Mouse (Mus musculus) thymus, adult 18-20 months (tissue): ENCODE measurements around the gene Ints3.

Experiments used
- DNase-seq, 2 experiments: peaks; one replicate each; pipeline ENCODE4 v3.0.0; 2022; ENCODE audit warnings: mixed read lengths in 2 of 2

Gene Ints3

DNA sequence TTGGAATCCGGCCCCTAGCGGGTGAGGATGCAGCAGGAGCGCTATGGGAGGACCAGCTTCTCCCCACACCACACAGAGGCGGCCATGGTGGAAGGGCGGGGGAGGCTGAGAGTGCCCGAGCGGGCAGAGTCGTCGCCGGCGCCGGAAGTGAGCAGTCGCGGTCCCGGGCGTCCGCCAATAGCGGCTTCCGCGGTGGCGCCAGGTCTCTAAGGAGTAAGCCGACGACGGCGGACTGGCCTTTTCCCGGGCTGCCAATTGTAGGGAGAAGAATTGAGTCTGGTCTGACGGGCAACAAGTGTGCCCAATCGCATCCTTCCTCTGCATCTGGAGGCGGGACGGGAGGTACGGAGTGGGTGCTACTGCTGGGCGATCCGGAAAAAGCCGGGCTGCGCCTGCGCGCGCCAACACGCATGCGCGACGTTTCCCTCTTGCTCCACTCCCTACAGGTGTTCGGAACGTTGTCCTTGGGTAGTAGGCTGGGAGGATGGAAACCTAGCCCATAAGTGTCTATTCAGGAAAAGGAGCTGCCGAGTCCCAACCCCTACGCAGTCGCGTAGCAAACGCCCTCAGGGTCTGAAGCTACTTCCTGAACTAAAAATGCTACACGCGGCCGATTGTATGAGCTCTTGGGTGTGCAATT, at the start of gene Ints3:
Gene Ints3, minus strand, starts transcription at position 242 of the 640 bp plus-strand sequence.
- peak; percentile 99 to 100 for DNase-seq

DNA sequence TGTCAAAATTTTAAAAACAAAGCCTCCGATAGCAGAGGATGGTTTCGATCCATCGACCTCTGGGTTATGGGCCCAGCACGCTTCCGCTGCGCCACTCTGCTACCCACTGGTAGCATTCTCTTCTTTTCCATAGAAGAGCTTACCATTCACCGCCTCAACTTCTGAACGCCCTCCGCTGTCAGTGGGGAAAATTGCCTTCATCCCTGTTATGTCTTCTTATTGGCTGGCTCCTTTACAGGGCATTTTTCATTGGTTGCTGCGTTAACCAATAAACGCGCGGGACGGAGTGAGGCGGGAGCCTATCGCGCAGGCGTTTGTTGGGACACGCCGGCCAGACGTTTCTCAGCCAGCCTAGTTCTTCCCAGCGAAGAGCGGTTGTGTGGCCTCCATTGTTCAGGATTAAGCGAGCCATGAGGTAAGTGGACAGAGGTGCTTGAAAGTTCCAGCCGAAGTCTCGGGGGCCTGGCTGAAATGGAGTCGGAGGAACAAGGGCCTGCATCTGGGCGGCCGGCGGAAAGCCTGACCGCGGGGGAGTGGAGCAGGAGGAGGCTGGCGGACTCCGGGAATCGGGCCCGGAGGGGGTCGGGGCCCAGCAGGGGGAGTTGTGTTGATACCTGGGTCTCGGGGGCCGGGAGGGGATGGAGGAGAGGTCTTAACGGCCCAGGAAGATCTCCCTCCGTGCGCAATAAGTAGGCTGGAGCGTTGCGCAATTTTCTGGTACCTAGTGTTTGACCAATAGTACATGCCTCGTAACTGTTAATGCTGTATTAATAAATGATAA, 42.6 kb upstream of the Ints3 start, which contains the start of gene Ilf2:
Gene Ilf2, plus strand, starts transcription at position 296 of the 781 bp plus-strand sequence.
- peak; percentile 90 to 93 for DNase-seq

- no peak for DNase-seq
Measured at GRCm38 (mm10) chr3:90475151-90475830, 41.9 kb upstream of the Ints3 start.

DNA sequence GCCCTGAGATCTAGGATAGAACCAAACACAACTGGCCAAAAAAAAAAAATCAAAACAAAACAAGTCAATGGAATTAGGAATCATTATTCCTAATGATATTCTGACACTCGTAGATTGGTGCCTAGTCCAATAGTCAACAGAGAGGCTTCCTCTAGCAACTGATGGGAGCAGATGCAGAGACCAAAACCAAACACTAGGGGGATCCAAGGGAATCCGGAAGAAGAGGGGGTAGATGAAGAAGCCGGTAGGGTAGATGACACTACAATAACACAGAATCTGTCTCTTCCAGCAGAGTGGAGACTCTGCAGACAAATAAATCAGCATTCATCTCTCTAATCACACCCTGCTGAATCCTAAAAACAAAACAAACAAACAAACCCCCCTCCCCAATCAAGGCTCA, 38.8 kb upstream of the Ints3 start:
- peak in 1 of 2 experiments; percentile 46 for DNase-seq

DNA sequence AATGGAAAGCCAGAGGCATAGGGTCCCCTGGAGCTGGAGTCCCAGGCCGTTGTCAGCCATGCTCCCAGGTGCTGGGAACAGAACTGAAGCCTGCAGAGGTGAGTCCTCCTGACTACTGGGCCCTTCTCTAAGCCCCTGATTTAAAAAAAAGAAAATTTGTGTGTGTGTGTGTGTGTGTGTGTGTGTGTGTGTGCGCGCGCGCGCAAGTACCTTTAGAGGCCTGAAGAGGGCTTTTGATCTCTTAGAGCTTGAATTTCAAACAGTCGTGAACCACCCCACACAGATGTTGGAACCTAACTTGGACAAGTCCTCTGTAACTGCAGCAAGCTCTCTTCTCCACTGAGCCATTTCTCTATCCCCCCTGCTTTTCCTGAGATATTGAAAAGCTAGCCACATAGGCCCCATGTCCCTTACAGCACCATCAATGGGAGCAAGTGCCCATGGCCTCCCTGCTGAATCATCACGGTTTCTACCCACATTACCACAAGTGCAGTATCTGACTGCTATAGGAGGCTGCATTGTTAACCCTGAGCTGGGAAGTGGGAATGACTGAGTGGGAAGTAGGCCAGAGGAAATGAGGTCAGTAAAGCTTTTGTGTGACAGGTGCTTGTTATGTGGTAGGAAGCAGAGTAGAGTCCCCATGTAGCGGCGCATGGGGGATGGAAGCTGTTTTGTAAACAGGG, 34.3 kb upstream of the Ints3 start:
- no peak for DNase-seq

- DNase-seq: no peak
Measured at GRCm38 (mm10) chr3:90466311-90466766, 32.9 kb upstream of the Ints3 start.

GRCm38 (mm10) chr3:90465686-90466310, 32.4 kb upstream of the Ints3 start, which contains the start of gene Npr1:
Npr1 (minus strand) TSS chr3:90465866.
- no peak for DNase-seq

- DNase-seq: no peak
Measured at GRCm38 (mm10) chr3:90465081-90465685, 31.8 kb upstream of the Ints3 start.

DNA sequence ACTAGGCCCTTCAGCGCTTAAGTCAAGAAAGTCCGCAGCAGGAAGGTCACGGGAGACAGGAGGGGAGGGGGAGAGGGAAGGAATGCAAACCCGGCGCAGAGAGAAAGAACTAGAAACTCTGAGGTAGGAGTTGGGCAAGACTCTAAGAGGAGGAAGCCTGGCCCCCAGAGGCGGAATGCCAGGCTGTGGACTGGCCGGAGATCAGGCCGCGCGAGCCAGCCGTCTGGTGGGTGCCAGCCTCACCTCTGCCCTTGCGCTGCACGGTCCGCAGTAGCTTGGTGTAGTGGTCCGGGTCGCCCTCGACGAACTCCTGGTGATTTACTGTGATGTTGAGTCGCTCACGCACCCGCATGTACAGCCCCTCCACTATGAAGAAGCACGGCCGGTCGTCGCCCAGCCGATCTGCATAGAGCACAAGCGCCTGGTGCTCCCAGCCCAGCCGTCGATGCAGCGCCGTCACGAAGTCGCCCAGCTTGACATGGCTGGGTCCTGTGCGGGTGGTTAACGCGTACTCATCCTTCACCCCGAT, 31.2 kb upstream of the Ints3 start:
- DNase-seq: no peak

DNA sequence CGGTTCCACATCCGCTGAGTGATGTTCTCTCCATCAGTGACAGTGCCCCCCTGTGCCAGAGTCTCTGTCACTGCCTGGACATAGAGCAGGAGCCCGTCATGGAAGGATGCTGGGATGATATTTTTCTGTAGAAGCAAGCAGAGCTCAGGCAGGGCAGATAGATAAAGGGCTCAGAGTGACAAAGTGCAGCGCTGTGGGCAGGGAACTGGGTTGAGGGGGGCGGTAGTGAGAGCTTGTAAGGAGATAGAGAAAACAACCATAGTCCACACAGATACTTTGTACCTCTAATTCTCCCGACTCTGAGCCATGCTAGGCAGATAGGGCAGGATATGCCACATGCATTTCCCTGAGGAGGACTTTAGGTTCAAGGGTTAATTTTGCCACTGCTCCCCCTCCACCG, 29.2 kb upstream of the Ints3 start:
- no peak for DNase-seq

DNA sequence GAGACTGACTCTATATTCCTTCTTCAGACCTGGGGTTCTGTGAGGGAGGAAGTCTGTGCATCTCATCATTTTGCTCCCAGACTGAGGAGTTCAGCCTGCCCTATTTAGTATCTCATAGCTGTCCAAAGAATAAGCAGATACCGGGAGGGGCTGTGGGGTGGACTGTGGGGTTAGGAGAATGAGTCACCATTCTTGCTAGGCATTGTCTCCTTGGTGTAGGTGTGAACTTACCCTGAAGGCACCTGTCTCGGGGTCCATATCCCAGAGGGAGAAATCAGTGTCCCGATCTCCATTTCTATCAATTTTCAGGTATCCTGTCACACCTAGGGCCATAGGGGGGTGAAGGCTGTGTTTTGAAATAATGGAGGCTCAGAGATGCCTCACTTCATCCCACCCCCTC, 28.5 kb upstream of the Ints3 start:
- no peak for DNase-seq

DNA sequence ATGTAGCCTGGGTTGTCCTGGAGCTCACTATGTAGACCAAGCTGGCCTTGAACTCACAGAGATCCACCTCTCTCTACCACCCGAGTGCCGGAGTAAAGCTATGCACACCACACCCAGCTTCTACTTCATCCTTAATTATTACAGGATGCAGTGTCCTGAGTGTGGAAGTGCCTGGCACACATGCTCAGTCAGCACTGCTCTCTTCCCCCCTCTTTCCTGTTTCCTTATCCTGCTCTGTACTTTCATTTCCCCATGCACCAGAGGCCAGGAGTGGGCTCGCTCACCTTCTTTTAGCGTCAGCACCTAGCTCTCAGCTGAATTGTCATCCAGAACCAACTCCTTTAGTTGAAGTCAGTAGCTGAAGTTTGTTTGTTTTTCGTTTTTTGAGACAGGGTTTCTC, 26.9 kb upstream of the Ints3 start:
- no peak for DNase-seq

DNA sequence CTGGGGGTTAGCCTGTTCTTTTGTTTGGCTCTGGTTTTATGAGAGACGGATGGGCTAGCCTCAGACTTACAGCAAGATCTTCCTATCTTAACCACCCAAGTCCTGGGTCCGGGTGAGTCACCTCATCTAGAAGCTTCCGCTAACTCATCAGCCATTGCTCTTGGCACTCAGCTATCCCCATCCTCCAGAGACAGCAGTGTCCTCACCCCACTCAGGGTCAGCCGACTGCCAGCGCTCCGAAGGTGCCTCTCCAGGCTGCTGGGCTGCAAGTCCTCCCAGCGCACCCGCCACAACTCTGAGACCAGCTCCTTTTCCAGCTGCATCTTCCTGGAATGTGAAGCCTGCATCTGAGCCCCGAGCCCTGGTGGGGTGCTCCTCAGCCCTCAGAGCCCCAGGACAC, 26.3 kb upstream of the Ints3 start:
- DNase-seq: no peak

DNA sequence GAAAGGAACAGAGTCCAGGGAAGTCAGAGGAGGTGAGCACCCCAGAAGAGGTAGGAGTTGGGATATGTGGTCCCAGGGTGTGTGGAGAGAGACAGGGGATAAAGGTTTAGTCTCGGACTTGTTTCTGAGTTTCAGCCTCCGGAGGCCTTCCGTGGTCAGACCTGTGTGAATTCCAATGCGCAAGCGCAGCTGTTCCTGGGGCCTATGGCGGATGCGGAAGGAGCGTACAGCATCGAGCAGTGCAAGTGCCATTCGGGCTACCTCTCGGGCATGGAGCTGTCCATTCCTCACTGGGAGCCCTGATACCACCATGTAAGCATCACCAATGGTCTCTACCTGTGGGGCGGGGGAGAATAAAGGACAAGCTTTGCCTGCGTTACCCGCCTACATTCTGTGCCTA, 21.5 kb upstream of the Ints3 start:
- no peak for DNase-seq

DNA sequence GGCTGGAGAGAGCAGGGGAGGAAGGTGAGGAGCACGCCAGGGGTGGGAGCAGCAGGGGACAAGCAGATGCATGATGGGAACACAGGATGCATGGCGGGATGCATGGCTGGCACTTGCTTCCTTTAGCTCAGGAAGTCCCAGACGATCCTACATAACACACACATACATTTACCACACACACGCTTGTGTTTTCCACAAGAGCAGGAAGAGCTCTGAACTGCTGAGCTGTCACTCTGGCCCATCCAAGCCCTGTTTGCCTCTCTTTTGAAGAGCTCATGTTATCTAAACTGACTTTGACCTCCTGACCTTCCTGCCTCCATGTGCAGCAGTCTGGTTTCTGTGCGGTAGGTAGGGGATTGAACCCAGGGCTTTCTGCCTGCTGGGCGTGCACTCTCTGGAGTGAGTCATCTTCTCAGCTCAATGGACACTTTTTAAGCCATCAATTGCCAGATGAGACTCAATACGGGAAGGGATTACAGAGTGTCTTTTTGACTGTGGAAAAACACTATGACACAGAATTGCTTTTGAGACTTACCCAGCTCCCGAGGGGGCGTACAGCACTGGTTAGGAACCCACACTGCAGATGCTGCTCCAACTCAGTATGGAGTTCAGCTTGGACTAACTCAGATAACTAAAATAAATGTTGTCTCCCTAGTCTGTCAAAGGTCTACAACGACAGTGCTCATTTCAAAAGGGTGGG, 18.1 kb upstream of the Ints3 start:
- no peak for DNase-seq

DNA sequence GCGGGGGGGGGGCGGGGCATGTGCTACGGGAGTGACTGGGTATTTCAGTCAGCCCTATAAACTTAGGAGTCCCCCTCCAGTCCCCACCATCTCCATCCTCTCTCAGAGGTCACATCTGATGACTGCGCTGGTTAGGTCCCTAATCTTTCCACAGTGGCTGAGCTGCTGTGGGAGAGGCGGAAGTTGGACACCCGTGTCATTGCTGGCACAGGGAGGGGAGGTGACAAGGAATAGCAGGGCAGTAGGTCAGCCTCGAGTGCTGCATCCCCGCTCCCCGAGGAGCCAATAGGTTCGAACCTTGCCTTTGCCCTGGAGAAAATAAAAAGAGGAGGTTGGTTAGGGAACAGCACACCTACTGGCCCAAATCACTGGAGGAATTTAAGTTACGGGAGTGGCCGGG, 17.5 kb upstream of the Ints3 start:
- no peak for DNase-seq

DNA sequence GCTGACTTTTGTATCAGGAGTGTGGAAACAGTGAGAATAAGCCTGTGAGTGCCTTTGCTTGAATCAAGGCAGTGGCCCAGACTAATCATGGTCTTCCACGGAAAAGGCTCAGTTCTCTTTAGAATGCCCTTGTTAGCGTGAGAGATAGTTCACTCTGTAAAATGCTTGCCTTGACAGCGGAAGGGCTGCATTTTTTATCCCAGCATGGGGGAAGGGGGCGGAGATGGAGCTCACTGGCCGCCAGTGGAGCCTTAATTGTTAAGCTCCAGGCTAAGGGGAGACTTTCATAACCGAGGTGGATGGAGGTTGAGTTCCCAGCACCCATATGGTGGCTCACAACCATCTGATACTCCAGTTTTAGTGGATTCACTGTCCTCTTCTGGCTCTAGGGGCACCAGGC, 15.2 kb upstream of the Ints3 start:
- no peak for DNase-seq

DNA sequence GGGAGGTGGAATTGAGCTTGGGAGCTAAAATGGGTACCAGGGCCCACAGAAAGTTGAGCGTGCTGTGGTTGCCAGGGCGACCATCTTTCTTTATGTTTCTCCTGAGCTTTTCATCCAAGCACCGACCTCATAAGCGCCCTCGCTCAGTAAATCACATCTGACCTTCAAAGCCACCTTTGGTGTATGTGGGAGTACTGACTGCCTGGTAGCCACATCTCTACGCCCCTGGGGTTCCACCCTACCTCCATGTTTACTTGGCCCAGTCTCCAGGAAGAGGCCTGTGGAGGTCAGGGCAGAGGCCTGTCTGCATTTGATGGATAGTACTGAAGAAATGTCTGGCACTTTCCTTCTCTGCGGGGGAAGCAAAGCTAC, 13.7 kb upstream of the Ints3 start:
- no peak for DNase-seq

- peak; percentile 50 to 54 for DNase-seq
Measured at GRCm38 (mm10) chr3:90446389-90447122, 13.1 kb upstream of the Ints3 start.

DNA sequence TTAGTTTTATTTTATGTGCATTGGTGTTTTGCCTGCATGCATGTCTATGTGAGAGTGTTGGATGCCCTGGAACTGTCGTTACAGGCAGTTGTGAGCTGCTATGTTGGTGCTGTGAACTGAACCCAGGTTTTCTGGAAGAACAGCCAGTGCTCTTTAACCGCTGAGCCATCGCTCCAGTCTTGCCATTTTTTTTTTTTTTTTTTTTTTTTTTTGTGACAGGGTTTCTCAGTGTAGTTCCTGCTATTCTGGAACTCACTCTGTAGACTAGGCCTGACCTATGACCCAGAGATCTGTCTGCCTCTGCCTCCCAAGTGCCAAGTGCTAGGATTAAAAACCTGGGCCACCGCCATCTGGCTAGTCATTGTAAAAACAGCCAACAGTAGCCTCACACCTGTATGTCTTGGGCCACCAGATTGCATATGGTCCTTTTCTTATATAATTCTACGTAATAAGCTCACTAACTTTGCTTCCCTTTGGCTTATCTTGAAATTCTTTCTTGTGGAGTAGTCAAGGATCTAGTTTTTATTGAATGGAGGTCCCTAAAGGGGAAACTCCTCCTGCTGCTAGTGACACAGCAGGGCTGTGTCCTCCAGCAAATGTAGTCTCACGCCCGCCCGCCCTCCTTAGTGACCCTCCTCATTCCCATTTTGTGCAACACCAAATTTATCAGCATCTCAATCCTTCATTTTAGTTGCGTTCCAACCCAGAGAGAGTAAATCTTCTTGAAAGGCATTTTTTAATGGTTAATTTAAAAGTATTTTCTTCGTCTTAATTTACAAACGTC, 12.2 kb upstream of the Ints3 start:
- DNase-seq: no peak
